Mouse (Mus musculus) brain, embryonic 14.5 days (tissue): ENCODE measurements around the gene Ndufc2.
A peak's percentile ranks its signal among the peaks of the same experiment; 100 is the strongest.

Source experiments
- CTCF ChIP-seq: fragments of 200-500 bp; IDR thresholded peaks from 2 replicates; pipeline ENCODE4 v1.5.1; 2012; ENCODE audit warnings: inconsistent platforms, mild to moderate bottlenecking, moderate library complexity, borderline replicate concordance; ENCODE audit not compliant: insufficient read depth, insufficient read length; ENCODE audit errors: extremely low read depth
- POLR2A ChIP-seq: fragments of 200-500 bp; IDR thresholded peaks from 2 replicates; pipeline ENCODE4 v1.6.1; 2012; ENCODE audit warnings: mild to moderate bottlenecking, inconsistent platforms, borderline replicate concordance; ENCODE audit not compliant: poor library complexity, insufficient read depth, insufficient read length, severe bottlenecking; ENCODE audit errors: extremely low read depth

GRCm38 (mm10) chr7:97361467-97361866 lies 38.3 kb upstream of the Ndufc2 start:
- TF ChIP-seq CTCF (peak; percentile 57), POLR2A (no peak)
